8 mouse cellular contexts compared by ENCODE assay signal in the genomic region with DNA sequence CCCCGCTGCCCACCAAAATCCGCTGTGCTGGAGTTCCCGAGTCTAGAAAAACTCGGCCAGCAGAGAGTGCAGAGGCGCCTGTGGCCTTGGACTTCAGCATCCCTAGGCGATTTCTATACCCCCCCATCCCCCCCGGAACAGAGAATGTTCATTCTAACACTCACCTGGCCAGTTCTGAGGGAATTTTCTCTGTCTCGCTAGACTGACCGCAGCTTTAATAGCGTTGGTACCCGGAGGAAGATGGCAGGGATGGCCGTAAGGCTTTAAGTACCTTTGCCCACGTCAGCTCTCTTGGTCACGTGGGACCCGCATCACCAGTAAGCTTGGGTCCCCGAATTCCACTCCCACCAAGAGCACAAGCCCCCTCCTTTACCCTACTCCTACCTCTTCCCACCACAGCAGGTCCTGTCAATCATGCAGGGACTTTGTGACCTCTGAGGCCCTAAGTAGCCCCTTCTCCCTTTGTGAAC. TPM values are rescaled to one million over a fixed set of nuclear protein-coding genes. Genes with fewer than 3 reads are reported as not detected.
DNase-seq lines count a peak whose midpoint lies in the region; ATAC-seq and TF ChIP-seq lines count a peak whose summit lies in the region.

A gene (minus strand): TSS at position 467 of the 470 bp plus-strand sequence.

- no peaks in the 10 kb centered on the region for H3K27me3 ChIP-seq in heart, adult 2 months (ENCODE audit: control insufficient read depth, insufficient read depth, low read length)
- H3K27me3 ChIP-seq in limb, embryonic 12.5 days: peaks cover 58% of the 10 kb centered on the region
- H3K27me3 ChIP-seq in midbrain, embryonic 13.5 days: peaks cover 32% of the 10 kb centered on the region; the same call in 1 of the 2 replicates
- H3K27me3 ChIP-seq in splenic B cell, adult 2 months (ENCODE audit: control insufficient read depth, insufficient read depth, low read length, poor library complexity, severe bottlenecking): no peaks in the 10 kb centered on the region

- 7% methylated on average over 16 of the region's 16 CpGs for WGBS in heart, adult 2 months
- WGBS in limb, embryonic 12.5 days: 16% methylated on average over 16 of the region's 16 CpGs
- WGBS in midbrain, embryonic 13.5 days: 16% methylated on average over 16 of the region's 16 CpGs

- H3K79me2 ChIP-seq in heart, adult 2 months (replicated peaks; ENCODE audit: control insufficient read depth, insufficient read depth, low read length): no peaks in the 10 kb centered on the region

- intact Hi-C loops in heart, adult 2 months (cut with DNase I): no loop called here

- peak within 1 kb of the TSS; percentile 45 for H3K4me3 ChIP-seq in heart, adult 2 months
- H3K4me3 ChIP-seq in limb, embryonic 12.5 days (replicated peaks): peak within 1 kb of the TSS; percentile 57
- H3K4me3 ChIP-seq in midbrain, embryonic 13.5 days (replicated peaks): peak within 1 kb of the TSS; percentile 64

- TF ChIP-seq CTCF in heart, adult 2 months (IDR thresholded peaks at IDR 0.05): no peak

- peak within 1 kb of the TSS; percentile 59 for H3K4me2 ChIP-seq in limb, embryonic 12.5 days
- peak within 1 kb of the TSS; percentile 63 for H3K4me2 ChIP-seq in midbrain, embryonic 13.5 days (replicated peaks)

- H3K36me3 ChIP-seq in heart, adult 2 months (ENCODE audit: control insufficient read depth, insufficient read depth, low read length): no peaks in the 10 kb centered on the region
- H3K36me3 ChIP-seq in limb, embryonic 12.5 days: peaks cover 17% of the 10 kb centered on the region
- H3K36me3 ChIP-seq in midbrain, embryonic 13.5 days: peaks cover 18% of the 10 kb centered on the region
- no peaks in the 10 kb centered on the region for H3K36me3 ChIP-seq in splenic B cell, adult 2 months (ENCODE audit: control insufficient read depth, insufficient read depth, low read length, poor library complexity, severe bottlenecking)

- no peak for TF ChIP-seq EP300 in heart, adult 2 months (IDR thresholded peaks at IDR 0.05; ENCODE audit: insufficient read depth, low read depth, low read length)

- peak; percentile 90 for ATAC-seq in limb, embryonic 12.5 days (ENCODE audit: insufficient number of reproducible peaks, insufficient read depth, low FRiP score, low TSS enrichment, low read depth)
- peak; percentile 90 for ATAC-seq in midbrain, embryonic 13.5 days

- no peaks in the 10 kb centered on the region for H3K4me1 ChIP-seq in heart, adult 2 months (ENCODE audit: control insufficient read depth, insufficient read depth, low read length)
- no peaks in the 10 kb centered on the region for H3K4me1 ChIP-seq in limb, embryonic 12.5 days (replicated peaks)
- H3K4me1 ChIP-seq in midbrain, embryonic 13.5 days (replicated peaks): peaks cover 19% of the 10 kb centered on the region

- H3K9ac ChIP-seq in heart, adult 2 months (ENCODE audit: low read depth, low read length): 0 out of 2 replicates have a peak within 1 kb of the TSS, but pooled peaks have one; percentile 36
- H3K9ac ChIP-seq in limb, embryonic 12.5 days (replicated peaks): peak within 1 kb of the TSS; percentile 63
- peak within 1 kb of the TSS; percentile 78 for H3K9ac ChIP-seq in midbrain, embryonic 13.5 days (replicated peaks)

- DNase-seq in B cell, adult 2 months: peak; percentile 55 to 60
- peak; percentile 5 to 25 for DNase-seq in adrenal gland, adult 18-20 months (ENCODE audit: low spot score in 2 of 2)
- peak; percentile 53 for DNase-seq in embryo, embryonic 11.5 days (ENCODE audit: low read depth, low spot score)
- peak; percentile 57 for DNase-seq in heart, adult 2 months
- peak; percentile 19 for DNase-seq in kidney, adult 18-20 months
- peak; percentile 67 for DNase-seq in splenic B cell, adult 2 months (ENCODE audit: low read depth, low spot score)

- H3K27ac ChIP-seq in heart, adult 2 months: peak within 1 kb of the TSS; percentile 45
- H3K27ac ChIP-seq in limb, embryonic 12.5 days: peak within 1 kb of the TSS; percentile 86
- peak within 1 kb of the TSS; percentile 90 for H3K27ac ChIP-seq in midbrain, embryonic 13.5 days

- peak; percentile 69 for TF ChIP-seq POLR2A in heart, adult 2 months (IDR thresholded peaks at IDR 0.05; ENCODE audit: insufficient read depth, low read depth, low read length)

- H3K9me3 ChIP-seq in limb, embryonic 12.5 days: no peaks in the 10 kb centered on the region
- no peaks in the 10 kb centered on the region for H3K9me3 ChIP-seq in midbrain, embryonic 13.5 days

RNA-seq across cellular contexts. Expression of the gene that starts here (rescaled TPM):
- total RNA-seq in adrenal gland, adult 18-20 months (2021): 10 to 100 TPM; 26.2 to 39.3 TPM
- 1 to 10 TPM; 4.9 to 7.8 TPM for total RNA-seq in heart, adult 2 months (2021)
- polyA plus RNA-seq in heart, adult 2 months (2012; rRNA removed): 6.6 and 7.5 TPM in 2 replicates
- polyA plus RNA-seq in limb, embryonic 12.5 days (2016; fragmentation: Nextera tagmentation; extraction: Ambion mirVana): 85.2 and 90.7 TPM in 2 replicates
- 99.5 and 100.0 TPM in 2 replicates for polyA plus RNA-seq in midbrain, embryonic 13.5 days (2015; fragmentation: Nextera tagmentation; extraction: Ambion mirVana)

Comparison
In these comparisons a context has a peak if more than half of its experiments do, and no peak if none do; other contexts are left out.
1. Peak in every context shown above with its lines: DNase-seq, ATAC-seq, H3K4me3 ChIP-seq and H3K27ac ChIP-seq.
2. RNA of the gene that starts here (polyA plus RNA-seq): 99.5 to 100.0 TPM in midbrain, embryonic 13.5 days and 85.2 to 90.7 TPM in limb, embryonic 12.5 days; 6.6 to 7.5 TPM in heart, adult 2 months; every median in the first group is over 10 times any median in the second.
3. DNase-seq: peak in every context shown above with its lines; median percentile 67 in splenic B cell, adult 2 months; 58 in B cell, adult 2 months; 57 in heart, adult 2 months; 53 in embryo, embryonic 11.5 days; 19 in kidney, adult 18-20 months; 15 in adrenal gland, adult 18-20 months.